Mouse (Mus musculus): ENCODE measurements at regions not wholly inside any gene's neighbourhood (a gene's known extent, or its start where the extent isn't known, plus 50 kb on each side); places are given as distances from the start of the nearest gene placed in this dataset.

DNA sequence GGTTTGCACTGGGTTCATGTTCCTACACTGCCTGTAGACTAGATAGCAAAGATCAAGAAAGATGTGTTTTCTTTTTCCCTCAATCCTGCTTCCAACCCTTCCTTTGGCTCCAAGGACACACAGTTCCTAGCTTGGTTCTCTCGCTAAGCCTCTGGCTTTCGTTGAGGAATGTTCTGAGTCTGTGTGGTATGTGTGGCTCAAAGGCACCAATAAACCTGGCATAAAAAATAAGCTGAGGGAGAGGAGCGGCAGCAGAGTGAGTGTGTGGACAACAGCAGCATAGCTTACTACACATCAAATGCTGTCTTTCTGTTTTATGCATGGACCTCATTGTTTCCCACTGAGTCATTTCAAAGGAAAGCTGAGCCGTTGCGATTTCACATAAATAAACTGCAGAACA is 112.2 kb upstream of the Qrfpr start:
- ATAC-seq (ENCODE audit: insufficient number of reproducible peaks, low FRiP score, low TSS enrichment, low read depth): no peak
- 46% methylated on average over 5 of the region's 5 CpGs for WGBS
- H3K9ac ChIP-seq: no peak overlapping the region

DNA sequence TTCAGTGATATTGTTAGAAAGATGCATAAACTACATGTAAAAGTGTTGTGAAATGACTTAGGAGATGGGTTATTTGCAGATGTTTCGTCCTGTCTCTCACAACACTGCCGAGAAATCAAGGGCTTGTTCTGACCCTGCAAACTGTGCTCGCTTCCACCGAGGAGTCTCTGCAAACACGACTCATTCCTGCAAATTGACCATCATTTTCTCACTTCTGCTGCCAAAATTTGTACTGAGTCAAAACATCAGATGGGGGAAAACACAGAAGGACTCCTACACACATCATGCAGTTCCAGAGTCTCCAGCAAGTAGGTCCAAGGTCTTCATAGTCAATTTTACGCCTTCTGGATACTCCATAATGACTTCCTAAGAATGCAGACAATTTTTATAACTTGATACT is 109.9 kb upstream of the Qrfpr start:
- WGBS: 85% methylated on average over 6 of the region's 6 CpGs
- Histone ChIP-seq H3K9ac (no peak overlapping the region), H3K36me3 (no peaks in the 10 kb centered on the region), H3K27me3 (no peaks in the 10 kb centered on the region), H3K4me3 (replicated peaks) (no peak overlapping the region), H3K9me3 (replicated peaks) (no peaks in the 10 kb centered on the region), H3K4me2 (replicated peaks) (no peak overlapping the region), H3K27ac (replicated peaks) (no peak overlapping the region), H3K4me1 (no peaks in the 10 kb centered on the region)
- no peak for ATAC-seq (ENCODE audit: insufficient number of reproducible peaks, low FRiP score, low TSS enrichment, low read depth)

More for the DNA sequence above, 112.2 kb upstream of the Qrfpr start:
- Histone ChIP-seq H3K27me3 (no peaks in the 10 kb centered on the region), H3K4me3 (replicated peaks) (no peak overlapping the region), H3K36me3 (no peaks in the 10 kb centered on the region), H3K4me2 (replicated peaks) (no peak overlapping the region), H3K9me3 (replicated peaks) (no peaks in the 10 kb centered on the region), H3K4me1 (no peaks in the 10 kb centered on the region), H3K27ac (replicated peaks) (no peak overlapping the region)

DNA sequence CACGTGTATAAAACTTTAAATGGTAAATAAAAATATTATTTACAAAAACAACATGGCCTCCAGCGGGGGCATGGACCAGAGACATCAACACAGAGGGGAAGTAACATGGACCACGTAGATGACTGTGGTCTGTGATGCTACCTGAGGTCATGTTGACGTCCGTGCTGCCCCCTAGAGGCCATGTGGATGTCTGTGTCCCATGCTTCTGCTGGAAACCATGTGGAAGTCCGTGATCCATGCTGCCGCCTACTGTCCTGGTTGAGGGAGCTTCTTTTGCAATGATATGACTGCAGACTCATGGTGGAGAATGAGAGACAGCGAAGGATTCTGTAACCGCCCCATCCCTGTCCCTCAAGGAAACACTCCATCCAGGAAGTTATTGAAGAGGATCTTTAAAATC is 108.5 kb upstream of the Qrfpr start:
- H3K4me1 ChIP-seq: no peaks in the 10 kb centered on the region
- no peak overlapping the region for H3K4me2 ChIP-seq (replicated peaks)
- no peak overlapping the region for H3K27ac ChIP-seq (replicated peaks)
- H3K36me3 ChIP-seq: no peaks in the 10 kb centered on the region
- no peak overlapping the region for H3K4me3 ChIP-seq (replicated peaks)
- no peaks in the 10 kb centered on the region for H3K27me3 ChIP-seq
- WGBS: 21% methylated on average over 9 of the region's 9 CpGs
- no peaks in the 10 kb centered on the region for H3K9me3 ChIP-seq (replicated peaks)
- no peak overlapping the region for H3K9ac ChIP-seq
- ATAC-seq (ENCODE audit: insufficient number of reproducible peaks, low FRiP score, low TSS enrichment, low read depth): no peak

DNA sequence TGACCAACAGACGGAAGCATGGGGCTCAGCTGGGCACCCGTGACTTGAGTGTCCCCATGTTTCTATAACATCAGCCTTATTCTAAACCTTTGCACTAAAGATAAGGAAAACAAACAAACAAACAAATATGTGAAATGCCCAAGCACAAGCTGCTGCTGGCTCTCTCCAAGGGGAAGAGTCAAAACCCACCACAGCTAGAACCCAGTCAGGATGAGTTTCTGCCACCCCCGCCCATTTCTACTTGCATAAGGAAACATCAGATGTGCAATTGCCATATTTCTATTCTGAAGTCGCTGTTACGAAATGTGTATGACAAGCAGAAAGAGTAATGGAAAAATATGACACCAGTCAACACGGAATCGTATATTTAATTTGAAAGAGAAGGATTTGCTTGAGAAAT is 107.5 kb upstream of the Qrfpr start:
- 81% methylated on average over 7 of the region's 7 CpGs for WGBS
- H3K27ac ChIP-seq (replicated peaks): no peak overlapping the region
- H3K9ac ChIP-seq: no peak overlapping the region
- no peak overlapping the region for H3K4me2 ChIP-seq (replicated peaks)
- H3K36me3 ChIP-seq: no peaks in the 10 kb centered on the region
- H3K9me3 ChIP-seq (replicated peaks): no peaks in the 10 kb centered on the region
- no peak for ATAC-seq (ENCODE audit: insufficient number of reproducible peaks, low FRiP score, low TSS enrichment, low read depth)
- no peaks in the 10 kb centered on the region for H3K27me3 ChIP-seq
- no peaks in the 10 kb centered on the region for H3K4me1 ChIP-seq
- no peak overlapping the region for H3K4me3 ChIP-seq (replicated peaks)

DNA sequence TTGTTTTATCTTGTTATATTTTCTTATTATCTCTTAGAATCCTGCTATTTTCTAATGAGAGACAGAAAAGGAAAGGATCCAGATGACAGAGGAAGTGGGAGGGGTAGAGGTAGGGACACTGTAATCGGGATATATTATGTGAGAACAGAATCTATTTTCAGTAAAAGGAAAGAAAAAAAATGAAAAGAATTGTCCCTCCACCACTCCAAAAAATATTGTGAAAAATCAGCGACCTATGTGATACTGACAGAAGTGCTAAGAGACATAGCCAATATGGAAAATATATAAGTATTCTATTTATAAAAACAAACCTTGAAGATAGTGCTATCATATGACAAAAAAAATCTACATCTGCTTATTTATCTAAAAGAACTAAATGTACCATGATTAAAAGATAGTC is 106.8 kb upstream of the Qrfpr start:
- Histone ChIP-seq H3K9me3 (replicated peaks) (no peaks in the 10 kb centered on the region), H3K4me3 (replicated peaks) (no peak overlapping the region), H3K4me1 (no peaks in the 10 kb centered on the region), H3K27ac (replicated peaks) (no peak overlapping the region), H3K36me3 (no peaks in the 10 kb centered on the region), H3K4me2 (replicated peaks) (no peak overlapping the region), H3K27me3 (no peaks in the 10 kb centered on the region), H3K9ac (no peak overlapping the region)
- ATAC-seq (ENCODE audit: insufficient number of reproducible peaks, low FRiP score, low TSS enrichment, low read depth): no peak
- WGBS: 70% methylated on average over 2 of the region's 2 CpGs

DNA sequence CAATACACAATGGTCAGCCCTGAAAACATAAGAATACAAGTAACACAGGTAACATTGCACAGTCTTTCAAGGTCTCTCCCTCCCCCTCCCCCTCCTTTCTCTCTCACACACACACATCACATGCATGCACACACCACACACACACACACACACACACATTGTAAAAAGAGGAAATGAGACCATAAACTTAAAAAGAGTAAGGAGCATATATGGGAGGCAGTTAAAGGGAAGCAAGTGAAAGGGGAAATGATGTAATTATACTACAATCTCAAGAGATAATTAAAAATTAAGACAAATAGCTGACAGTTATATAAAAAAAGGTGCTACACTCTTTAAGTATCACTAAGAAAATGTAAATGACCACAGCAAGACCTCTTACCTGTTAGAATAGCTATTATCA is 96.5 kb upstream of the Qrfpr start:
- Histone ChIP-seq H3K4me1 (no peaks in the 10 kb centered on the region), H3K4me2 (replicated peaks) (no peak overlapping the region), H3K27ac (replicated peaks) (no peak overlapping the region), H3K36me3 (no peaks in the 10 kb centered on the region), H3K9me3 (replicated peaks) (no peaks in the 10 kb centered on the region), H3K9ac (no peak overlapping the region), H3K4me3 (replicated peaks) (no peak overlapping the region), H3K27me3 (no peaks in the 10 kb centered on the region)
- ATAC-seq (ENCODE audit: insufficient number of reproducible peaks, low FRiP score, low TSS enrichment, low read depth): no peak

DNA sequence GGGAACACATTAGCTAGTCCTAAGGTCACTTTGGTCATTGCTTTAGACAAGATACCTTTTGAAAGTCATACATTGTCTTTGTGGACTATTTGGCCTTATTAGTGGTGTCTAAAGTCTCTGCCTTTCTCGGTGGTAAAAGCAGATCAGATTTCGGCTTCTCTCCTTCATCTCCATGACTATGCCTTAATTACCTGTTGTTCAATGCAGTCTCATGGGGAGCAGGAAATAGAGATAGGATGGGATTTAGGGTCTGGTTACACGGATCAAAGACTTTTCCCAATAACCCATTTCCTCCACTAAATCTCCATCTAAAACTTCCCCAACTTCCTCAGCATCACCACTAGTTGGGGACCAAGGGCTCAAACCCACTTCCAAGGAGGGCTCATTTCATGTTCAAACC is 89.2 kb upstream of the Qrfpr start:
- Histone ChIP-seq H3K9me3 (replicated peaks) (no peaks in the 10 kb centered on the region), H3K4me3 (replicated peaks) (no peak overlapping the region), H3K36me3 (no peaks in the 10 kb centered on the region), H3K27ac (replicated peaks) (no peak overlapping the region), H3K9ac (no peak overlapping the region), H3K27me3 (no peaks in the 10 kb centered on the region), H3K4me2 (replicated peaks) (no peak overlapping the region), H3K4me1 (peaks cover 5% of the 10 kb centered on the region)
- no peak for ATAC-seq (ENCODE audit: insufficient number of reproducible peaks, low FRiP score, low TSS enrichment, low read depth)
- 8% methylated on average over 3 of the region's 3 CpGs for WGBS

DNA sequence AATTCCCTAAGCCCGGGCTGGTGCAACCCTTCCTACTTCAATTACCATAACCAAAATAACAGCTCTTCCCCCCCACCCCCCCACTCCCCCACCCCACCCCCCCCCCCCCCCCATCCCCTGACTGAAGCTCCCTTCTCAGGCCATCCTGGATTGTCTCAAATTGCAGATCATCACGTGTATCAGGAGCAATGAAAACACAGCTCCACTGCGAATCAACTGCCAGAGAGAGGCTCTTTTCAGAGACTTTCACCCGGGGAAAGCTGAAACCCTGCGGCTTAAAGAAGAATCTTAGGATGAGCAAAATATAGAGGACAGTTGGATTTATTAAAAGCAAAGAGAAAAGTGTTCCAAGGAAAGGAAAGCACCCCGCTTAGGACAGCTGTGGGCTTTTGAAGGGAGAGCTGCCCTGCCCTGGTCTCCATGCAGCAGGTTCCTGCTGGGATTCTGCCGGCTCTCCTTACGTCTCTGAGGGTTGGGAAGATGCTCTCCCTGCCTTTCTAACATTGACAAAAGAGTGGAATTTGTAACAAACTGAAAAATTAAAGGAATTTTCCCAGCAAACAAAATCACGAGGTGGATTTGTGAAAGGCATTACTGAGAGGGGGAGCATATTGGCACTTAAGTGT is 88.6 kb upstream of the Qrfpr start:
- ATAC-seq (ENCODE audit: insufficient number of reproducible peaks, low FRiP score, low TSS enrichment, low read depth): peak; percentile 34; the same call in 1 of the 2 replicates
- Histone ChIP-seq H3K4me3 (replicated peaks) (no peak overlapping the region), H3K4me2 (replicated peaks) (peak overlapping the region; percentile 34; the same call in 1 of the 2 replicates), H3K9me3 (replicated peaks) (no peaks in the 10 kb centered on the region), H3K27me3 (no peaks in the 10 kb centered on the region), H3K36me3 (no peaks in the 10 kb centered on the region), H3K27ac (replicated peaks) (no peak overlapping the region), H3K9ac (no peak overlapping the region), H3K4me1 (peaks cover 5% of the 10 kb centered on the region)
- WGBS: 3% methylated on average over 9 of the region's 9 CpGs

DNA sequence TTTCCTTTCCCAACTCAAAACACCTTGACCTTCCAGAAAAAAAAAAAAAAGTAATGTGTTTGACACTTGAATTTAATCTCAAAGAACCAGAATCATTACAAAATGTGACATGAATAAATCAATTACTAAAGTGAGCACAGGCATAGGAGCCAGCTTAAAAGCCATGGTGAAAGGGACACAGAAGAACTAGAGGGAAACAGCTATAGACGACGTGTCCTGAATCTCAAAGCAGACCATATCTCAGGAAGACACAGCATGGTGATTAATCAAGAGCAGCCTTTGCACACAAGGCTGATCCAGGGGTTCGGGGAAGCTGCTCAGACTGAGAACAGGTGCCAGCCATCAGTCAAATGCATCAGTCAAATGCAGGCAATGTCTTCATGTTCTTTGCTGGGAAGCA is 74.7 kb upstream of the Qrfpr start:
- no peak for ATAC-seq (ENCODE audit: insufficient number of reproducible peaks, low FRiP score, low TSS enrichment, low read depth)
- 58% methylated on average over 3 of the region's 3 CpGs for WGBS
- no peaks in the 10 kb centered on the region for H3K27me3 ChIP-seq

DNA sequence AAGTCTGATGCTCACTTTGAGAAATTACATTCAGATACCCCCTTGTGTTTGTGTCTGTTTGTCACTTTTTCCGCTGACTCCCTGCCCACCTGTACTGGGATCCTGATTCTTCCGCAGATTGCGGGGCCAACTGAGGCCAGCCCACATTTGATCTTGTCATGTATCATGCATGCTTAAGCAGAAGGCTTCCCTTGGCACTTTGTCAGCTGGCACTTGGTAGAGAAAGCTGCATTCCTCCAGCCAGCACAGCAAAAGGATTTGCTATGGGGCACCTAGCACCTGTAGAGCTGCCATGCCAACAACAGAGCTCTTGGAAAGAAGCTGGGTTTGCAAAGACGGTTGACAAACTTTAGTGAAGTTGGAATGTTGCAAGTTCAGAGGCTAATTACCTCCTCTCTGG is 69.9 kb upstream of the Qrfpr start:
- 89% methylated on average over 4 of the region's 4 CpGs for WGBS
- no peak for ATAC-seq (ENCODE audit: insufficient number of reproducible peaks, low FRiP score, low TSS enrichment, low read depth)
- no peaks in the 10 kb centered on the region for H3K9me3 ChIP-seq (replicated peaks)
- H3K27me3 ChIP-seq: no peaks in the 10 kb centered on the region
- H3K4me3 ChIP-seq (replicated peaks): no peak overlapping the region
- no peaks in the 10 kb centered on the region for H3K4me1 ChIP-seq
- no peak overlapping the region for H3K27ac ChIP-seq (replicated peaks)
- no peak overlapping the region for H3K9ac ChIP-seq
- H3K4me2 ChIP-seq (replicated peaks): no peak overlapping the region
- H3K36me3 ChIP-seq: no peaks in the 10 kb centered on the region

More for the DNA sequence above, 74.7 kb upstream of the Qrfpr start:
- Histone ChIP-seq H3K4me3 (replicated peaks) (no peak overlapping the region), H3K9me3 (replicated peaks) (no peaks in the 10 kb centered on the region), H3K4me2 (replicated peaks) (no peak overlapping the region), H3K36me3 (no peaks in the 10 kb centered on the region), H3K4me1 (no peaks in the 10 kb centered on the region), H3K9ac (no peak overlapping the region), H3K27ac (replicated peaks) (no peak overlapping the region)

DNA sequence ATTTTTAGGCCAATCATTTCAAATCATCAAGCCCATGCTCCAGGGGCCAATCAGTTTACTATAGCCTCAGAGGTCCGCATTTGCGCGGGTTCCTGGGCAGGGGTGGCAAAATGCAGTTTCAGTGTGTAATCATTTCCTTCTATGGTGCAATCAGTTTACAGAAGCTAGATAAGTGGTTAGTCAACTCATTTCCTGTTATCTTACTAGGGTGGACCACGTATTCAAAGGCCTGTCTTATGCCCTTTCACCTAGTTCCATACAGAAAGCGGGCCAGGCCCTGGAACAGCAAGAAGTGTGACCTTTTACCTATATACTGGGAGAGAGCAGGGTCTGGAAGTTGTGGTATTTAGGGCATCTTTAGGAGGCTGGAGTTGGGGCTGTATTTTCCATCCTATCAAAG is 62.0 kb upstream of the Qrfpr start:
- Histone ChIP-seq H3K4me3 (replicated peaks) (no peak overlapping the region), H3K27ac (replicated peaks) (no peak overlapping the region), H3K4me1 (no peaks in the 10 kb centered on the region), H3K36me3 (no peaks in the 10 kb centered on the region), H3K9ac (no peak overlapping the region), H3K9me3 (replicated peaks) (no peaks in the 10 kb centered on the region), H3K4me2 (replicated peaks) (no peak overlapping the region), H3K27me3 (no peaks in the 10 kb centered on the region)
- WGBS: 80% methylated on average over 5 of the region's 5 CpGs
- no peak for ATAC-seq (ENCODE audit: insufficient number of reproducible peaks, low FRiP score, low TSS enrichment, low read depth)

DNA sequence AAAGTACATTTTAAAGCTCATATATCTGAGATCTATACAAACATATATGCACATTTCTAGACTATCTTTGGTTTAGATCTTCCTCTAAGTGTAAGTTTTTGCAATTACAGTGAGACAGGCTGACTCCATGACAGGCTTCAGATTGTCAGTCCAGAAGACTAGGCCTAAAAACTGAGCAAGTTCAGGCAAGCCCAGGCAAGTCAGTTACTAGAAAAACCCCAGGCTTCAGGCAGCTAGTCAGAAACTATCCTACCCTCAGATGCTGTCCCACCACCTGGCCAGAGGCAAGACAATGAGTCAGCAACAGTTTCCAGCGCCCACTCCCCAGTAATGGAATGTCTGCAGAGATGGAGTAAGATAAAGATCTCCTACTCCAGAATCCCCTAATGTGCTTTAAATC is 53.4 kb upstream of the Qrfpr start:
- H3K36me3 ChIP-seq: no peaks in the 10 kb centered on the region
- no peak for ATAC-seq (ENCODE audit: insufficient number of reproducible peaks, low FRiP score, low TSS enrichment, low read depth)
- H3K4me2 ChIP-seq (replicated peaks): no peak overlapping the region
- no peaks in the 10 kb centered on the region for H3K4me1 ChIP-seq
- WGBS: 50% methylated on average over 1 of the region's 1 CpGs
- no peak overlapping the region for H3K27ac ChIP-seq (replicated peaks)
- H3K9me3 ChIP-seq (replicated peaks): no peaks in the 10 kb centered on the region
- no peak overlapping the region for H3K9ac ChIP-seq
- H3K27me3 ChIP-seq: no peaks in the 10 kb centered on the region
- no peak overlapping the region for H3K4me3 ChIP-seq (replicated peaks)

Data from embryonic facial prominence, embryonic 15.5 days (tissue).